Mouse (Mus musculus): ENCODE results near the gene Sec16b.

GRCm38 (mm10) chr1:157513559-157513958, 7.0 kb downstream of the Sec16b start:
- TF ChIP-seq CTCF (IDR thresholded peaks at IDR 0.05; ENCODE audit: borderline replicate concordance, extremely low read depth, insufficient read depth, insufficient read length) (no peak), POLR2A (IDR thresholded peaks at IDR 0.05; ENCODE audit: borderline replicate concordance, extremely low read depth, insufficient read depth, insufficient read length, poor library complexity, severe bottlenecking) (no peak)

Data from brain, embryonic 14.5 days (tissue).